Mouse (Mus musculus) spleen, postnatal 4 days (tissue): ENCODE results near the gene Nr1i3.

Experiments used
- DNase-seq, 2 experiments: peaks; one replicate each; pipeline ENCODE4 v3.0.0; 2022; ENCODE audit warnings: low spot score in 2 of 2

Nr1i3 gene

DNA sequence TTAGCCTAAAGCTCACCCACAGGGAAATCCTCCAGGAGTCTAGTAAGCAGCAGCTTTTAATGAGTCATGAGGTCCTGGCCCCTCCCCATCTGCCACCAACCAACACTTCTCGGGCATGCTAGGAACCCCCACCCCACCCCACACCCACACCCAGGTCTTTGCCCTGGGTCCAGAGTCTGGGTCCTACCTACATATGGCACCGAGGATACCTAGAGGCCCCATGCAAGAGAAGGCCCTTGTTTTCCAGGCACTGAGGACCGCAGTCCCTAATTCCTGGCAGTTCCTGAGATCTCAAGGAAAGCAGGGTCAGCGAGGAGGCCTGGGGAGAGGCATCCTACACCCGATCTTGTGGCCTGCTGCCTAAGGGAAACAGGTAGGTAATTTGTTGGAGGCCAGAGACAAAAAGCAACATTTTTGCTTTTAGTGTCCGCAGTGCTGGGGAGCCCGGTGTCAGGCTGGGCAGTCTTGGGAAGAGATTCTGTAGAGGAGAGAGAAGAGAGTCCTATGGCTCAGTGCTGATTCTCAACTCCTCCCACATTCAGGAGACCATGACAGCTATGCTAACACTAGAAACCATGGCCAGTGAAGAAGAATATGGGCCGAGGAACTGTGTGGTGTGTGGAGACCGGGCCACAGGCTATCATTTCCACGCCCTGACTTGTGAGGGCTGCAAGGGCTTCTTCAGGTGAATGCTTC lies at the start of gene Nr1i3:
Gene Nr1i3 (plus strand): TSS at position 170 of the 696 bp plus-strand sequence.
- no peak for DNase-seq

DNA sequence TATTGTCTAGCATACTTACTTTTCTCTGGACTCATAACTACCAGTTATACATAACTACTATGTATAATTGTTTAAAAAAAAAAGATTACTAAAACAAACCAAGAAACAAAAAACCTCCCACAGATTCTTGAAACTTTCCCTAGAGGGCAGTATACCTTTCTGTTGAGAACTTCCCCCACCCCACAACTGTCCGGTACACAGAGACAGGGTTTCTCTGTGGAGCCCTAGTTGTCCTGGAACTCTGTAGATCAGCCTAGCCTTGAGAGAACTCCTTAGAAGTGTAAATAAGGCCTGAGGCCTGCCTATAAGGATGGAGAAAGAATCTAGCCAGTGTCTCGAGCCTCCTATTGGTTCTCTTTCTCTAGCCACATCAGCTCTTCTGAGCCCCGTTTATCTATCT lies 49.5 kb upstream of the Nr1i3 start:
- no peak for DNase-seq

DNA sequence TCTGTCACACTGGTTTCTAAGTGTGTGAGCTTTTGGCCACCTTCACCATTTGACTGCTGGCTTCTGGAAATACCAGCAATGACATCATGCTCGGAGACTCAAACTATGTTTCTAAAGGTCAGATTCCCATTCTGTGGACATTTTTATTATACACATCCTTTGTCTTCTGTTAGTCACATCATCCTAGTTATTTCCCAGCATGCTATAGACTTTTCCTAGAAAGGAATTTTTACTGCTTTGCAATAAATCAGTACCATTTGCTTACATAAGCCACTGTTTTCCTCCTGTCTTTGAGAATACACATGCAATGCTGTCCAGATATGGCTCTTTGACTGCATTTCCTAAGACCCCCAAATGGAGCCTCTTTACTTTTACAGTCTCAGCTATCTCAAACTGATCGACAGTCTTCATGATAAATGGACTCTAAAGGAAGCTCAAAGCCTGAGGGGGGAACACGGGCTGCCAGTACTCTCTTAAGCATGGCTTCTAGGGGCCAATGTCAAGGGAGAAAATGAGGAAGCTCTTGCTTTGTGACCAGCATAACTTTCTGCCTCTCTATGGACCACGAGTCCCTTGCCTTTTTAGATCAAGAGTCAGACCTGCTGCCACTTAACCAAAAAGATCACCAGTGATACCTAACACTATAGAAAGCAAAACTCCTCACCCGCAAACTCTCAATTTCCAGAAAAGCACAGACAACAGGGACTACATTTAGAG lies 48.0 kb upstream of the Nr1i3 start:
- no peak for DNase-seq

- no peak for DNase-seq
Observed at GRCm38 (mm10) chr1:171168906-171169305, 44.9 kb upstream of the Nr1i3 start.

- no peak for DNase-seq
Observed at GRCm38 (mm10) chr1:171169913-171170312, 43.9 kb upstream of the Nr1i3 start.

- no peak for DNase-seq
Observed at GRCm38 (mm10) chr1:171171138-171171537, 42.6 kb upstream of the Nr1i3 start.

DNA sequence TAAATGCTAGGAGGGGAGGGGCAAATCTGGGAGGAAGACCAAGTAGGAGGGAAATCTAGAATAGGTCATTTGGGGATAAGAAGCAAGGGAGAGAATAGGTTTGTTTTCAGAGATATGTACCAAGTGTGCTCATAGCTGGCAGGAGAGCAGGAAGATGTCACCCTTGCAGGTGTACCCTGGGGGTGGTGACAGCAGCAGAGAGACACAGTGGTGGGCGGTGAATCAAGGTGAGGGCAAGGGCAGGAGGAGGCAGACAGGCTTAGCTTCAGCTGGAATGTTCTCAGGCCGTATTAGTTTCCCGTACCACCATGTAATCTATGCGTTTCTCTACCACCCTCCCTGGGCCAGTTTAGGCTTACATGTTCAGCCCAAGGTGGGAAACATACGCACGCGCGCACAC lies 41.0 kb upstream of the Nr1i3 start:
- no peak for DNase-seq

- no peak for DNase-seq
Observed at GRCm38 (mm10) chr1:171179487-171180171, 34.1 kb upstream of the Nr1i3 start.

DNA sequence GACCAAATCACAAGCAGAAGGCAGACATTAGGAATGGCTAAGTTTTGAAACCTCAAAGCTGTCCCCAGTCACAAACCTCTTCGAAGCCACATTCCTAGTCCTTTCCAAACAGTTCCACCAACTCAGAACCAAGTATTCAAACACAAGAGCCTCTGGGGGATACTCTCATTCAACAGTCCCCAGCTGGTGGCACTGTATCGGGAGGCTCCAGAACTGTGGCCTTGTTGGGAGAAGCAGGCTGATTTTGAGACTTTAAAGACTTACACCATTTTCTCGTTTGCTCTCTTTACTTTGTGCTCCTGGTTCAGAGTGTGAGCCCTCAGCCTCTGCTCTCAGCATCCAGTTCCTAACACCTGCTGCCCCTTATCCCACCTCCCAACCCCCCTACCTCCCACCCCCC lies 30.7 kb upstream of the Nr1i3 start:
- DNase-seq: no peak

- no peak for DNase-seq
Observed at GRCm38 (mm10) chr1:171183620-171184019, 30.1 kb upstream of the Nr1i3 start.

GRCm38 (mm10) chr1:171184314-171184713 lies 29.5 kb upstream of the Nr1i3 start:
- DNase-seq: no peak

GRCm38 (mm10) chr1:171185655-171186054 lies 28.1 kb upstream of the Nr1i3 start:
- DNase-seq: no peak

- DNase-seq: no peak
Observed at GRCm38 (mm10) chr1:171187851-171188700, 25.7 kb upstream of the Nr1i3 start.

DNA sequence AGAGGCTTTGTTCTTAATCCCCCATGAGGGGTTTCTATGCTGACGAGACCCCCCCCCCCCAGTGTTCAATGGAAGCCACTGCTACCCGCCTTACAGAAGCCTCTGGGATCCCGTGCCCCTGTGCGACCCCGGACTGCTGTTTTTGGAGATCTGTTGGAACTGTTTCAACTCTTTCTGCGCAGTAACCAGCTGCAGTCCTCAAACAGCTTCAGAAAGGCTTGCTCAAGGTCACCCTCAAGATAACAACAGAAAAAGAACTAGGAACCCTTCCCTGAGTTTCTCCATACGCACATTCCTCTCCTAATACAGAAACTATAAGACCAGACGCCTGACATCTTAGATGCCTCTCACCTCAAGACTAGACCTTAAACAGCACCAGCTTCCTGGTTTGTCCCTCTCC lies 24.7 kb upstream of the Nr1i3 start:
- DNase-seq: no peak

DNA sequence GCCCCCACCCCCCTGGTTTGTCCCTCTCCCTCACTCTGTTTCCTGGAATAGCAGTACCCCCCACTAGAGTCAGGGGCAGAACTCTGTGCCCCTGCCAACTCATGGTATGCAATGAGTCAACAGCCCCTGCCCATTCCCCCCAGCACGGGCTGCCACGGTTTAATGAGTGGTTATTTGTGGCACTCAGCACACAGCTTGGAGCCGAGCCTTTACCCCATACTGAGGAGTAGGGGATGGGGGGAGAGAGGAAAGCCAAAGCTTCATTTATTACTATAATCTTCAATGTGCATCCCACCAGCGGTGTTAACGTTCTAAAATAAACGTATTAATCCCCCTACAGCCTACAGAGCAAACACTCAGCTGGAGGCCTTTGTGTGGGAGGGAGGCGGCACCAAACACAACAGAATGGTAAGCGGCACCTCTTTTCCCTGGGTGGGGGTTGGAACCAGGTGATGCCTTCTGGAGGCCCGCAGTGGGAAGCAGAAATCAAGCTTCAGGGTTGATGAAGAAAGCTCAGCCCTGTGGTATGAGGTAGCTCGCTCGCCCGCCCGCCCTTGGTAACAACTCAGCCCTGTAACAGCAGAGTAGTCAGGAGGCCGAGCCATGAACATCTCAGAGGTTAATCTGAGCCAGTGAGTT lies 24.2 kb upstream of the Nr1i3 start:
- no peak for DNase-seq

GRCm38 (mm10) chr1:171190832-171191231 lies 22.9 kb upstream of the Nr1i3 start:
- no peak for DNase-seq

GRCm38 (mm10) chr1:171192283-171192682 lies 21.5 kb upstream of the Nr1i3 start:
- DNase-seq: no peak

DNA sequence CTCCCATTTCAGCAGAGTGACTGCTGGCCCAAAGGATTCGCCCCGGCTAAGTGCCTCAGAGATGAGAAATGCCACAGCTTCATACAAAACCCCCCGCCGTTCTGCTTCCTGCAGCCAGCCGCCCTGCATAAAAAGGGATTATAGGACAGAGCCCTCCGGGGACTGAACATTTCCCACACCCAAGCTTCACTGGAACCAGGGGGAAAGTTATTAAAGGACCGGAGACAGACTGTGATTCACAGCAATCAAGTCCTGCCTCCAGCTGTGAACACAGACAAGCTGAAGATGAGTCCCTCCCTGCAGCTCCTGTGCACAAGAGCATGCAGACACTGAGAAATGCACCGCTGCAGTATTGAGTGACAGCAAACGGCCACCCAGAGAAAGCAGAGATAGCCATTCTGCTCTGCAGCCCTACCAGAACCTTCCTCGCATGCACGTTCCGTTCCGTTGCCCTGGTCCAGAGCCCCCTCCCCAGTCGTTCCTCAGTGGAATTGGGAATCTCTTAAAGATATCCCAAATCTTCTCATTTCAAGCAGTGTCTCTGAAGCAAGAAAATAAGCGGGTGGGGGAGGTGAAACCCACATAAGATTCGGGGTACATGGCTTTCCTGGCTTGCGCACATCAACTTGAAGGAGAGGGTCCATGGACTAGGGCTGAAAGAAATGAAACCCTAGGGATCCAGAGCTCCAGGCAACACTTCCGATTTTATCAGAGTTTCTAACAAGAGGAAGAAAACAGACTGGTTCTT lies 20.5 kb upstream of the Nr1i3 start:
- DNase-seq: no peak

DNA sequence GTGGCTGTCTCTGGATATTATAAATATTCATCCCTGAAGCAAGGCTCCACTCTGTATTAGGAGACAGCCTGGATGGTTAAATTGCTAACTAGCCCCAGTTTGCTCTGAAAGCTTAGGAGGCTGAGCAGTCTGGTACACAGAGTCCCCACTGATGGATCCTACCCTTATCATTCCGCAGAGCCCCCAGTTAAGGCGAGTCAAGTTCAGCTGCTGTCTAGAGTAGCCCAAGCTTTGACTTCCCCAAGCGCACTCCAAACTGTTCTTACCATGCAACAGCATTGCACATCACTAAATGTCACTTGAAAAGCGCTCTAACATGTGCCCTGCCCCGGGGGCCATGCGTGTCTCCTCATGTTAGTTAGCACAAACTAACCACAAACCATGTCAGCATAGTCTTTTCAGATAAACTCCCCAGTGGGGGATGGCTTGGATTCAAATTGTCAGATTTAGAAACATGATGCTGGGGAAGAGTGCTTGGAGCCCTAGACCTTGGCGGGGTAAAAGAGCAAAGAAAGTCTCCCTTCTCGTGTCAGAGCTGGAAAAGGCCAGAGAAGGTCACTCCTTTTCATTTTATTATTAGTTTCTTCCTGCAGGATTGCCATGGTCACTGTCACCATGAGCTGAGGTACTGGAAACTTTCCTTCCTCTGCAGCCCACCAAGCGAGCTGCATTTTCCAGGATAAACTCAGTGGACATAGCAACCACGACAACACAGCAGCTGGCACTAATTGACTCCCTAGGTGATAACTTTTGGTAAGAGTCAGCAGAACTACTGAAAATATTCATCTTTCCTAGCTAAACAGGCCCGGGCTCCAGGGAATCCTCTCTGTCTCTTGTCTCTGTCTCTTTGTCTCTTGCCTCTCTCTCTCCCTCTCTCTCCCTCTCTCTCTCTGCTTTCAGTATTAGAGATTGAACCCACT lies 19.6 kb upstream of the Nr1i3 start:
- DNase-seq: no peak
